Mouse (Mus musculus): ENCODE measurements around the gene Tjap1.

Gene Tjap1

DNA sequence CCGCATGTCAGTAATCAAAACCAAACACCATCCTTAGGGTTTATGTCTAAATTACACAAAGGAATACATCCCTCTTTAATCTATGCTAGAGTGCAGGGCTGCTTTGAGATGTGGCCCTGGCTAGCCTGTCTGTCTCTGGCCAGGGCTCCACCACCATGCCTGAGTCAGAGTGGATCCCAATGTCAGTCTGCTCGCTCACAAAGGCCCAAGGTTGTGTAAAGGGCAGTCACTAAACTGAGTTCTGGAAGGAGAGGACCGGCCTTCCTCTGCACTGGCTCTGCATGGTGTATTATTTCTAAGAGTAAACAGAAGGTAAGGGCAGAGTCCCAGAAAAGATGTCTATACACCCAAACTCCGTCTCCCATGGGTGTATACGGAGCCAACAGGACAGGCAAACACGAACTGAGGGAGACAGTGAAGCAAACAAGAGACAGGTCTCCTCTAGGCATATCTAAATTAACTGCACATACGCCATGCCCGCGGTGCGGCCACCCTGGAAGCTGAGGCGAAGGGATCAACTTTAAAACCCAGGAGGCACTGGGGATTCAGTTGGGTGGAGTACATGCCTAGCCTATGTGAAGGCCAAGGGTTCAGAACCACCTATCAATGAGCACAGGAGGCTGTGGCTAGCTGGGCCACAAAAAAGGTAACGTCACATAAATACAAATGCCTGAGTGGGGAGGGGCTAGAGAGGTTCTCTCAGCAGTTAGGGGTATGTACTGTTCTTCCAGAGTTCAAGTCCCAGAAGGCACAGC is 4.6 kb downstream of the Tjap1 start:
- DNase-seq: no peak

GRCm38 (mm10) chr17:46277586-46277985 is 5.2 kb downstream of the Tjap1 start:
- DNase-seq: no peak

GRCm38 (mm10) chr17:46275506-46275905 is 7.3 kb downstream of the Tjap1 start:
- no peak for DNase-seq

GRCm38 (mm10) chr17:46275034-46275433 is 7.8 kb downstream of the Tjap1 start:
- DNase-seq: no peak

DNA sequence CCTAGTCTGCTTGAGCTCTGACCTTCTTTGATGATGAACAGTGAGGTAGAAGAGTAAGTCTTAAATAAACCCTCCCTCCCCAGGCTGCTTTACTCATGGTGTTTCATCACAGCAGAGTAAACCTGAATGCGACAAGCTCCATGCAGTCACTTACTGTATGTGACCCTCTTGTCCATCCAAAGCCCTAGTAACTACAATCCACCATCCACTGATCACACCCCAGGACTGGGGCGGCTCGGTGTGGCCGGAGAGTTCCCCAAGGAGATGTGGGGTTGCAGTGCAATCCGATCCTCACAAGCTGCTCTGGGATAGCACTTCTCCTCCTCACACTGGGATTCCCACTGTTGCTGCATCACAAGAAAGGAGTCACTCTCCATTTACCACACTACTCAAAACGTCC is 8.4 kb downstream of the Tjap1 start:
- DNase-seq: no peak

DNA sequence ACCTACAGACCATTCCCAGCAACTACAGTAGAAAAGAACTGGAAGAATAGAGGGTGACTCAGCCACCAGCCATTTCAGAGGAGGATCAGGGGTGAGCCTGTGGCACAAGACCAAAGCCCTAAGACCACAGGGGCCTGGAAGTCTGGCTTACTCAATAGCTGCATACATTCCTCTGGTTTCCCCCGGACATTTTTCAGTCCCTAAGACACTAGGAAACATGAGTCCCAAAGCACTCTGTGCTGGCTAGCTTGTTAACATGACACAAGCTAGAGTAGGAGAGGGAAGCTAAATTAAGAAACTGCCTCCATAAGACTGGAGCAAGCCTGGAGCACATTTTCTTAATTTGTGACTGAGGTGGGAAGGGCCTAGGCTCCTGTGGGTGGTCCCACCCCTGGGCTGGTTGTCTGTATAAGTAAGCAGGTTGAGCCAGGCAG is 9.0 kb downstream of the Tjap1 start:
- DNase-seq: no peak

DNA sequence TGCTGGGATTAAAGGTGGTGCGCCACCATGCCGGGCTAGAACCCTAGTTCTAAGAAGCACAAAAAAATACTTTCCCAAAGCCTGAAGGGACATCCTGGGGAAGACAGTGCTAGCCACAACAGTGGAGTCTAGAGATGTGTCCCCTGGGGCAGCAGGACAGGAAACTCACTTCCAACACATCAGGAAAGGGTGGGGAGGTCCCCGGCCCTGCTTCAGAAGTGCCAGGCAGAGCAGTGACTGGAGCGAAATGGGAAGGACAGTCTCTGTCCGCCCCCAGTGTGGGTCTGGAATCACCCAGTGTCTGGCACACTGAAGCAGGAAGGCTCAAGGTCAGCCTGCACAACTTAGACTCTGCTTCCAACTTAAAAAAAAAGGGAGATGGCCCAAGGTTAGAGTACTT is 10.2 kb downstream of the Tjap1 start:
- no peak for DNase-seq

DNA sequence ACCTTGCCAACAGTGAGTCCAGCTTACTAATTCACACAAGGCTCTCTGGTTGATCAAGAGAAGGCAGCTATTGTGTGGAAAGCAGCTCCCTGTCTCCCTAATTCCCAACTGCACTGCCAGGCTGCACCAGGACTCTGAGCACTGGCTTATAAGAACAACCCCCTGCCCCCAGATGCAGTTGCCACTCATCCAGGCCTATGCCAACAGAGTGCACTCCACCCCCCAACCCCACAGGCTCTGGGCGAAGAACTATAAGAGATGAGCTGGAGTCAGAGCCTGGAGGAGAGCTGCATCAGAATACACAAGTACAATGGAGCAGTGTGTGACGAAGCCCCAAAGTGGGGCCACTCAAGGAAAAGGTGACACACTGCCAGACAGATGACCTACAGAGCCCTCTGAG is 10.8 kb downstream of the Tjap1 start:
- no peak for DNase-seq

- DNase-seq: no peak
Observed at GRCm38 (mm10) chr17:46269771-46270534, 12.9 kb downstream of the Tjap1 start.

GRCm38 (mm10) chr17:46268026-46268720 is 14.7 kb downstream of the Tjap1 start:
- DNase-seq: no peak

DNA sequence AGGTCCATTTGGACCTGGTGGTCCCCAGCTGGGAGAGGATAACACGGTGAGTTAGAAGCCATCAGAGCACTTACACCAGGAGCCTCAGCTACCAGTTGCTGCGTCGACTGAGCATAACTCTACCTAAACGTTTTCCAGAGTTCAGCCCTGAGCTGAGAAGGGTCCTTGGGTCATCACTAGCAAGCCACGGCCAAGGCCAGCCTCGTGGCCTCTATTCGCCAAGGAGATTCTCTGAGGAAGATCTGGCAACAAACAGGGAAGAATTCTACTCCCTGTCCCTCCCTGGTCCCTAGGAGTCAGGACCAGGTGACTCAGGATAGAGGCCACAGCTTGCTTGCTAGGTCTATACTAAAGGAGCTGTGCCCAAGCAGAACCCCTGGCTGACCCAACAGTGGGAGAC is 15.3 kb downstream of the Tjap1 start:
- no peak for DNase-seq

DNA sequence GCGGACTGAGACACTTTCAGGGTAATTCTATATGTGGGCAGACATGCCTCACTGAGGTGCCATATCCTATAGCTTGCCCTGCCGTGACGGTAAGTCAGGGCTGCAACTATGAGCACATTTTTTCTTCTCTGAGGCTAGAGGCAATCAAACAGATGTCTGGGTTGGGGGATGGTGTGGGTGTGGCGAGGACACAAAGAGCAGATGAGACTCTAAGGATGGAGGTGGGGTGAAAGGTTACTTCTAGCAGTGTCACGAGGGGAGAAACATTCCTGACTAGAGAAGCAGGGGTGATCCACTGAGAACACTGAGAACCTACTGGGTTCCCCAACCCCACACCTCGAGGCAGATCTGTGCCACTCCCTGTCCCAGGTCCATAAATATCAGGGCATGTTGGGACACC is 15.8 kb downstream of the Tjap1 start:
- DNase-seq: no peak

- peak; percentile 71 for DNase-seq
Observed at GRCm38 (mm10) chr17:46265918-46266618, 16.8 kb downstream of the Tjap1 start.

- DNase-seq: no peak
Observed at GRCm38 (mm10) chr17:46265502-46265901, 17.3 kb downstream of the Tjap1 start.

GRCm38 (mm10) chr17:46262201-46262694 is 20.6 kb downstream of the Tjap1 start:
- DNase-seq: no peak

- no peak for DNase-seq
Observed at GRCm38 (mm10) chr17:46259675-46260074, 23.2 kb downstream of the Tjap1 start.

GRCm38 (mm10) chr17:46258279-46259053 is 24.4 kb downstream of the Tjap1 start:
- DNase-seq: no peak

DNA sequence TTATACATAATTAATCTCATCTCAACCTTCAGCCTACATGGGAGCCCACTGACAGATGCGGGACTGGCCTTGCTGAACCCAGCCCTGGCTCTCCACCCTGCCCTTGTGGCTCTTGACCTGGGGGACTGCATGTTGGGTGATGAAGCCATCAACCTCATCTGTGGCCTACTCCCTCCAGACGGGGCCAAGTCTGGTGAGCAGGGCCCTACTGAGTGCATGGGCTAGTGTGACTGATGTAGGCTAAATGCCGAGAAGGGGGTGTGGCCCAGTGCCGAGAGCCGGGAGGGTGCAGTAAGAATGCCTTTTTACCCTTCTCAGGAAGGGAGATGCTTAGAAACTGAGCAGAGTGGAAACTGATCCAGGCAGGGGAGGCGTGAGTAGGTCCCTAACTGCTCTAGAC is 27.7 kb downstream of the Tjap1 start:
- no peak for DNase-seq

DNA sequence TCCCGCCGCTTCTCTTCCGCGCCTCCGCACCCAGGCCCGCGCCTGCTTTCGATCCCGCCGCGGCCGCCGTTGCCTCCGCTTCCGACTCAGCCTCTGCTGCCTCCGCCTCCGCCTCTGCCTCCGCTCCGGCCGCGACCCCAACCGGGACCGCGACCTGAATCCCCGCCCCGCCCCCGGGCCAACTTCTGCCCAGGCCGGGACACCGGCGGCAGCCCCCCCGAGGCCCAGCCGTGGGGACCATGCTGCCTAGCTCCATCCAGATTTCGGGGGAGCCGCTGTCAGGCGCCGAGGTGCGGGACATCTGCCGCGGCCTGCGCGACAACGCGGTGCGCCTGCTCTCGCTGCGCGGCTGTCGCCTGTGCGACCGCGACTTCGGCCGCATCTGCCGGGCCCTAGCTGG is 28.7 kb downstream of the Tjap1 start:
- no peak for DNase-seq

DNA sequence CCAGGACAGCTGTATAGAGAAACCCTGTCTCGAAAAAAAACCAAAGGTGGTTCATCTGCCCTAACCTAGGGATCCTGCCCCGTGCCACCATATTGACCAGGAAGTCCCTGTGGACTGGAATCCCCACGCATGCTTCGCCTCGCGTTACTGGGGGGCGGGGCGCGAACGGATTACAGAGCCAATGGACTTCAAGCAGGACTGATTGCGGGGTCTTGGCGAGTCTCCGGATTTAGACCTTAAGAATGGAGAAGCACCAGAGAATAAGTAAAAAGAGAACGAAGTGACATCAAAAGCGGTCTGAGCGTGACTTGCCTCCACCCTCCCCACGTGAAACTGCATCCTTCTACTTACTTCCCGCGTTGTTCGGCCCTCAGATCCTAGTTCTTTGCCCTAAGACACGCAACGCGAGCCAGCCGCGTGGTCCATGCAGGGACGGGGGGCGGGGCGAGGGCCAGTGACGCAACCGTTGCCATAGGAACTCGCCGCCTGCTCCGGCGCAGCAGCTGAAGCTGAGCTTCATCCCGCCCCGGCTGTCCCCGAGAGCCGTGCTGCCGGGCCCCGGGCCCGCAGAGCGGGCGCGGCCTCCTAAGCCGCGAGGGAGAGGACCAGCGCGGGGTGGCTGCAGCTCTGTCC is 29.3 kb downstream of the Tjap1 start, which contains the start of gene Lrrc73:
TSS of gene Lrrc73 (plus strand) at position 80 of the 633 bp plus-strand sequence.
- DNase-seq: peak; percentile 90
